Mouse (Mus musculus) lung, adult 2 months (tissue): ENCODE results near the gene Gigyf2.

Experiments
- CTCF ChIP-seq: fragments of 200-500 bp; IDR thresholded peaks from 2 replicates; pipeline ENCODE4 v1.5.1; 2011; ENCODE audit warnings: mild to moderate bottlenecking, low read length, control low read depth; ENCODE audit not compliant: insufficient read depth
- POLR2A ChIP-seq: fragments of 200-500 bp; IDR thresholded peaks from 2 replicates; pipeline ENCODE4 v1.6.1; 2011; ENCODE audit warnings: low read depth, mild to moderate bottlenecking, control low read depth, low read length, borderline replicate concordance; ENCODE audit errors: extremely low read depth

GRCm38 (mm10) chr1:87396923-87397586 is 70.3 kb downstream of the Gigyf2 start:
- TF ChIP-seq CTCF (no peak), POLR2A (no peak)
